Mouse (Mus musculus) bone marrow, adult 2 months (tissue): ENCODE data around the gene Ptprg.

Experiments
- CTCF ChIP-seq: fragments of 200-500 bp; IDR thresholded peaks from 2 replicates; pipeline ENCODE4 v1.5.1; 2011; ENCODE audit warnings: low read length, control low read depth; ENCODE audit not compliant: control insufficient read depth, insufficient read depth
- POLR2A ChIP-seq: fragments of 200-500 bp; IDR thresholded peaks from 2 replicates; pipeline ENCODE4 v1.6.1; 2011; ENCODE audit warnings: low read depth, mild to moderate bottlenecking, control low read depth, low read length, borderline replicate concordance; ENCODE audit not compliant: control insufficient read depth

- no peak for TF ChIP-seq POLR2A
- TF ChIP-seq CTCF = no peak
Observed at GRCm38 (mm10) chr14:11699654-11700053, 146.3 kb downstream of the Ptprg start.
